Mouse (Mus musculus): ENCODE data around the gene Hes6. TPM values are rescaled to one million over a fixed set of nuclear protein-coding genes. Genes with fewer than 3 reads are reported as not detected.

The Hes6 gene
- polyA plus RNA-seq, 1 experiment from 2014 or later, result 127 TPM

DNA sequence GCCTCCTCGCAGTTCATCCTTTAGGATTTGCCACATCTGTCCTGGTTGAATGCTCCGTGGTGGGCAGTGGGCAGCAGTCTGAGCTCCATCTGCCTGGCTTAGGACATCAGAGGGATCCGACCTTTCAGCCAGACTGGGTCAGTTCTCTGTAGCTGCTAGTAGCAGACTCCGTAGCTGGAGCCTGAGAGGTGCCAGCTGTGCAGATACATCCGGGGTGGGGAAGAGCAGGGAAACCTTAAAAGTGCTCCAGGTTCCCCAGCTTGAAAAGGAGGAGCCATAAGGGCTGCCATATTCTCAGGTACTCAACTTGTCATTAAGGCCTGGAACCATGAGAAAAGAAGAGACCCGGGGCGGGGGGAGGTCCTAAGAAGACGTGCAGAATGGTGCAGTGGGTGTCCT is 48.0 kb downstream of the Hes6 start:
- no peak overlapping the region for H3K27ac ChIP-seq
- peak overlapping the region; percentile 66 for H3K9ac ChIP-seq (replicated peaks)
- 24% methylated on average over 8 of the region's 8 CpGs for WGBS

DNA sequence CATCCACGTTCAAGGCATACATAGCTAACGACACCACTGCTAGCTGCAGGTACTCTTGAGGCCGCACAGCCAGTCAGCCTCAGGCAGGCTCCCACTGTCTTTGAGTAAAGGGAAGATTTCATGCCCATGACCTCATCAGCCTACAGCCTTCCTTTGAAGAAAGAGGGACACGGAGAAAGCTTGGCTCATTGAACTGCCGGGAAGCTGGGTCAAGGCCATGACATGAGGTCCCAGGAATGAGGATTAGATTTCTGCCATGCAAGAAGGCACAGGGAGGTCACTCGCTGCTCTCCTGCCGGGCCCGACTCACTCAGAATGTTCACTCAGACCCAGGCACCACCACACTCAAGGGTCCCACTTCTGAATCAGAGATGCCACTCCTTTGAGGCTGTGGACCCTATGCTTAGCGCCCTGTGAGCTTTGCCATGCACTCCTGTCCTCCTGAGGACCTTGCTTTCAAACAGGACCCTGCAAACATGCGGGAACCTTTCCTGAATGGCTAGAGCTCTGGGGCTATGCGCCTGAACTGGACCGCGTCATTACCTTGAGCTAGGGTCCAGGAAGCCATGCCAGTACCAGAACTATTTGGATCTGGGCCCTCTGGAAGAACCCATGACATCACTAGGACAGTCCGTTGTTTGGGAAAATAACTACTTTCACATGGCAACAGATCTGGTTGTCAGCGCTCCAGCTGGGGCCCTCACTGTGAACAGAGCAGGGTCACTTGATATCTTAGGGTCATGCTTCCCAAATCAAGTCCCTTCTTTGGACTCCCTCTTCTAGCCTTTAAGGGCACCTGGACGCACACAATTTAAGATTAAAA is 48.8 kb downstream of the Hes6 start:
- 92% methylated on average over 16 of the region's 16 CpGs for WGBS
- no peak for ATAC-seq (ENCODE audit: insufficient number of reproducible peaks, insufficient read depth, low FRiP score, low TSS enrichment, low read depth)
- peaks cover 23% of the 10 kb centered on the region for H3K27me3 ChIP-seq

More for the DNA sequence above, 48.0 kb downstream of the Hes6 start:
- H3K36me3 ChIP-seq, result peaks cover 15% of the 10 kb centered on the region
- peaks cover 5% of the 10 kb centered on the region for H3K9me3 ChIP-seq
- ATAC-seq (ENCODE audit: insufficient number of reproducible peaks, insufficient read depth, low FRiP score, low TSS enrichment, low read depth), result no peak
- peak overlapping the region; percentile 90 for H3K4me2 ChIP-seq
- H3K4me1 ChIP-seq (replicated peaks), result peaks cover 14% of the 10 kb centered on the region; the same call in 1 of the 2 replicates
- peak overlapping the region; percentile 45 for H3K4me3 ChIP-seq (replicated peaks)
- H3K27me3 ChIP-seq, result peaks cover 23% of the 10 kb centered on the region

DNA sequence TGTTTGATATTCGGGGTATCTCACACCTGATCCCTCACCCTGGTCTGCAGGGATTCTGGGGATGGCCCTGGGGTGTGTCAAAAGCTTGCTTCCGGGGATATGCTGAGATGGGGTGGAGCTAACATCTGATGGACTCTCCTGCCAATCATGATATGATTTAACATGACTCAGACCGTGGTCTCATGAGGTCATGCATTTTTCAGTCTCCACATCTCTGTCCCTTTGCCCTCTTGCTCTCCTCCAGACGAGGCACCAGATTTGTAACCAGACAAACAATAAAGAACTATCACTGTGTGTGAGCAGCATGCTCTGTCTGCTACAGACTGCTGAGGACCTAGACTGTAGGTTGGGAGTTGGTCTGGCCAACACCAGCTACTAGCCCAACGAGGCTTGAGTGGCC is 51.7 kb downstream of the Hes6 start:
- peaks cover 13% of the 10 kb centered on the region; the same call in 1 of the 2 replicates for H3K4me1 ChIP-seq (replicated peaks)
- peaks cover 15% of the 10 kb centered on the region for H3K27me3 ChIP-seq
- no peak for ATAC-seq (ENCODE audit: insufficient number of reproducible peaks, insufficient read depth, low FRiP score, low TSS enrichment, low read depth)
- 80% methylated on average over 5 of the region's 5 CpGs for WGBS
- peaks cover 5% of the 10 kb centered on the region for H3K9me3 ChIP-seq
- no peak overlapping the region for H3K4me3 ChIP-seq (replicated peaks)
- H3K4me2 ChIP-seq, result no peak overlapping the region
- no peaks in the 10 kb centered on the region for H3K36me3 ChIP-seq
- H3K9ac ChIP-seq (replicated peaks), result no peak overlapping the region
- no peak overlapping the region for H3K27ac ChIP-seq

More for the DNA sequence above, 48.8 kb downstream of the Hes6 start:
- H3K9ac ChIP-seq (replicated peaks), result no peak overlapping the region
- H3K9me3 ChIP-seq, result peaks cover 5% of the 10 kb centered on the region
- peaks cover 14% of the 10 kb centered on the region; the same call in 1 of the 2 replicates for H3K4me1 ChIP-seq (replicated peaks)
- no peak overlapping the region for H3K27ac ChIP-seq
- H3K36me3 ChIP-seq, result peaks cover 8% of the 10 kb centered on the region
- H3K4me3 ChIP-seq (replicated peaks), result no peak overlapping the region
- no peak overlapping the region for H3K4me2 ChIP-seq

Other genes starting within 250 kb of the Hes6 start
- gene Ramp1, start 234.2 kb downstream of the Hes6 start, polyA plus RNA-seq (2016; fragmentation: Nextera tagmentation; extraction: Ambion mirVana), result 1.1 and 1.9 TPM in 2 replicates
- 70.2 and 71.1 TPM in 2 replicates for gene Ube2f, start 163.7 kb downstream of the Hes6 start, polyA plus RNA-seq (2016; fragmentation: Nextera tagmentation; extraction: Ambion mirVana)
- 12.3 and 13.7 TPM in 2 replicates for gene Scly, start 115.7 kb downstream of the Hes6 start, polyA plus RNA-seq (2016; fragmentation: Nextera tagmentation; extraction: Ambion mirVana)
- gene Espnl, start 92.0 kb downstream of the Hes6 start, polyA plus RNA-seq (2016; fragmentation: Nextera tagmentation; extraction: Ambion mirVana), result 0.08 TPM in 2 replicates
- 0.82 and 0.84 TPM in 2 replicates for gene Klhl30, start 63.0 kb downstream of the Hes6 start, polyA plus RNA-seq (2016; fragmentation: Nextera tagmentation; extraction: Ambion mirVana)
- gene Erfe, start 47.6 kb downstream of the Hes6 start, polyA plus RNA-seq (2016; fragmentation: Nextera tagmentation; extraction: Ambion mirVana), result 1.5 and 1.6 TPM in 2 replicates
- gene Ilkap, start 15.2 kb downstream of the Hes6 start, polyA plus RNA-seq (2016; fragmentation: Nextera tagmentation; extraction: Ambion mirVana), result 178 and 186 TPM in 2 replicates
- gene Per2, start 45.3 kb upstream of the Hes6 start, polyA plus RNA-seq (2016; fragmentation: Nextera tagmentation; extraction: Ambion mirVana), result 1.9 and 2.1 TPM in 2 replicates
- 11.8 and 12.2 TPM in 2 replicates for gene Traf3ip1, start 80.6 kb upstream of the Hes6 start, polyA plus RNA-seq (2016; fragmentation: Nextera tagmentation; extraction: Ambion mirVana)
- gene Asb1, start 126.5 kb upstream of the Hes6 start, polyA plus RNA-seq (2016; fragmentation: Nextera tagmentation; extraction: Ambion mirVana), result 6.6 and 9.3 TPM in 2 replicates